Mouse (Mus musculus): Measurements from ENCODE around the gene Cfap36.

- TF ChIP-seq POLR2A (IDR thresholded peaks at IDR 0.05; ENCODE audit: control insufficient read depth, low read depth, low read length) (no peak), CTCF (IDR thresholded peaks at IDR 0.05; ENCODE audit: control insufficient read depth, insufficient read depth, insufficient replicate concordance, low read depth, low read length) (no peak)
Measured at GRCm38 (mm10) chr11:29237364-29237763, 9.8 kb downstream of the Cfap36 start.
